Mouse (Mus musculus): ENCODE results near the gene Vmn2r103. TPM values are rescaled to one million over a fixed set of nuclear protein-coding genes. Genes with fewer than 3 reads are reported as not detected.

Vmn2r103 gene
- not detected in 2 replicates for polyA plus RNA-seq (2016; fragmentation: Nextera tagmentation; extraction: Ambion mirVana)

- Histone ChIP-seq H3K4me3 (no peak within 1 kb of the TSS), H3K36me3 (no peaks in the 10 kb centered on the region), H3K4me1 (replicated peaks) (no peaks in the 10 kb centered on the region), H3K27ac (no peak within 1 kb of the TSS), H3K27me3 (ENCODE audit: insufficient read depth, poor library complexity, severe bottlenecking) (no peaks in the 10 kb centered on the region), H3K9me3 (0 out of 2 replicates have a peak, but pooled peaks cover 6% of the 10 kb centered on the region)
- 74% methylated on average over 4 of the region's 4 CpGs for WGBS
- DNase-seq (ENCODE audit: low spot score) = no peak
These were observed at the start of gene Vmn2r103 for GRCm38 (mm10) chr17:19773063-19773462. Gene Vmn2r103 (plus strand): TSS chr17:19773363.

GRCm38 (mm10) chr17:19778994-19779393 is 5.8 kb downstream of the Vmn2r103 start:
- H3K27me3 ChIP-seq (ENCODE audit: insufficient read depth, poor library complexity, severe bottlenecking) = no peaks in the 10 kb centered on the region
- no peak for DNase-seq (ENCODE audit: low spot score)
- no peak overlapping the region for H3K27ac ChIP-seq
- H3K36me3 ChIP-seq = no peaks in the 10 kb centered on the region
- H3K4me3 ChIP-seq = no peak overlapping the region
- 91% methylated on average over 4 of the region's 4 CpGs for WGBS
- no peaks in the 10 kb centered on the region for H3K4me1 ChIP-seq (replicated peaks)
- H3K9me3 ChIP-seq = peaks cover 6% of the 10 kb centered on the region; the same call in 1 of the 2 replicates

DNA sequence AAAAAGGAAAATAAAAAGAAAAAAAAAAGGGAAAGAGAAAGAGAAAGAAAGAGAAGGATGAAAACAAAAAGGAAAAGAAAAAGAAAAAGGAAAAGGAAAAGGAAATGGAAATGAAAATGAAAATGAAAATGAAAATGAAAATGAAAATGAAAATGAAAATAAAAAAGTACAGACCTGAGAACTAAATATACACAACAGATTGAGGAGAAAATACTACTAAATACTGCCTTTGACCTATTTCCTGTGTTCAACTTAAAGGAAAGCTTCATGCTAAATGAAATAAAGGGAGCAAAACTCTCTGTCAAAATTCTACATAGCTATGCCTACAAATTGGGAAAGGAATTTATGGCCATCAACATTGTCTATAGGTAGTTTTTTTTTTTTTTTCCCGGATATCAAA is 16.1 kb downstream of the Vmn2r103 start:
- Histone ChIP-seq H3K9me3 (peaks cover 14% of the 10 kb centered on the region; the same call in 1 of the 2 replicates), H3K4me3 (no peak overlapping the region), H3K4me1 (replicated peaks) (no peaks in the 10 kb centered on the region), H3K27ac (no peak overlapping the region), H3K27me3 (ENCODE audit: insufficient read depth, poor library complexity, severe bottlenecking) (no peaks in the 10 kb centered on the region), H3K36me3 (no peaks in the 10 kb centered on the region)
- DNase-seq (ENCODE audit: low spot score) = no peak
- 88% methylated on average over 1 of the region's 1 CpGs for WGBS

Other genes starting within 250 kb of the Vmn2r103 start
- not detected in 2 replicates for gene Vmn2r101, start 196.1 kb upstream of the Vmn2r103 start, polyA plus RNA-seq (2016; fragmentation: Nextera tagmentation; extraction: Ambion mirVana)
- not detected in 2 replicates for gene Vmn2r102, start 113.0 kb upstream of the Vmn2r103 start, polyA plus RNA-seq (2016; fragmentation: Nextera tagmentation; extraction: Ambion mirVana)

Measured in hindbrain, embryonic 10.5 days (tissue).